Mouse (Mus musculus): ENCODE data around the gene Tmem41b. TPM values are rescaled to one million over a fixed set of nuclear protein-coding genes. Genes with fewer than 3 reads are reported as not detected.

Tmem41b gene
- total and polyA plus RNA-seq, 3 experiments, result 45.9 to 86.9 TPM; not detected in 1

GRCm38 (mm10) chr7:110018117-110018630 is 31.4 kb upstream of the Tmem41b start, which contains the start of gene Ipo7:
Gene Ipo7, plus strand, starts transcription at chr7:110018274.
- Histone ChIP-seq H3K36me3 (ENCODE audit: control insufficient read depth in 1 of 2, insufficient read depth in 2 of 2, low read length in 2 of 2) (peaks cover 24 to 30% of the 10 kb centered on the region in 2 experiments), H3K79me2 (ENCODE audit: control insufficient read depth, insufficient read depth, low read length, poor library complexity) (peaks cover 44% of the 10 kb centered on the region), H3K27me3 (ENCODE audit: control insufficient read depth in 1 of 2, insufficient read depth in 2 of 2, low read length in 2 of 2) (no peaks in the 10 kb centered on the region), H3K9me3 (replicated peaks; ENCODE audit: insufficient read depth, low read length) (no peaks in the 10 kb centered on the region), H3K4me1 (ENCODE audit: control insufficient read depth in 1 of 2, insufficient read depth in 2 of 2, low read length in 2 of 2) (peaks cover 8 to 9% of the 10 kb centered on the region in 2 experiments; a peak in 3 of 4 replicates), H3K4me3 (ENCODE audit: control insufficient read depth in 1 of 2, insufficient read depth in 1 of 2, low read depth in 2 of 2, low read length in 2 of 2) (peak within 1 kb of the TSS; percentile 61 to 96), H3K9ac (ENCODE audit: control insufficient read depth, low read depth, low read length, poor library complexity, severe bottlenecking) (peak within 1 kb of the TSS; percentile 100), H3K27ac (ENCODE audit: control insufficient read depth, low read depth, low read length) (peak within 1 kb of the TSS; percentile 85)
- peak; percentile 95 for DNase-seq (ENCODE audit: low read depth, low spot score)
- TF ChIP-seq ETS1 (IDR thresholded peaks at IDR 0.05; ENCODE audit: low read depth, low read length) (0 out of 2 replicates have a peak, but pooled peaks have one; percentile 9), E2F4 (IDR thresholded peaks at IDR 0.05; ENCODE audit: borderline replicate concordance, low read depth, low read length) (peak; percentile 86; the same call in 1 of the 2 replicates), CHD1 (IDR thresholded peaks at IDR 0.05; ENCODE audit: low read depth, low read length) (no peak), NELFE (IDR thresholded peaks at IDR 0.05; ENCODE audit: low read depth, low read length) (peak; percentile 97), CHD2 (IDR thresholded peaks at IDR 0.05; ENCODE audit: low read length) (no peak), USF2 (IDR thresholded peaks at IDR 0.05; ENCODE audit: borderline replicate concordance in 1 of 2, insufficient read depth in 1 of 2, low read depth in 1 of 2, low read length in 2 of 2) (peak in 1 of 2 experiments; percentile 19; a peak in 1 of 4 replicates), JUND (IDR thresholded peaks at IDR 0.05; ENCODE audit: low read depth, low read length) (no peak), POLR2A (IDR thresholded peaks at IDR 0.05; ENCODE audit: control insufficient read depth in 1 of 2, insufficient read depth in 1 of 2, low read depth in 1 of 2, low read length in 2 of 2, poor library complexity in 1 of 2) (peak; percentile 91 to 98), EP300 (IDR thresholded peaks at IDR 0.05; ENCODE audit: low read depth in 1 of 2, low read length in 2 of 2) (no peak), USF1 (IDR thresholded peaks at IDR 0.05; ENCODE audit: low read depth, low read length) (peak; percentile 92), TCF12 (IDR thresholded peaks at IDR 0.05; ENCODE audit: low read depth, low read length) (peak; percentile 62), POLR2AphosphoS5 (IDR thresholded peaks at IDR 0.05; ENCODE audit: borderline replicate concordance, low read depth, low read length) (peak; percentile 73; the same call in 1 of the 2 replicates), BHLHE40 (IDR thresholded peaks at IDR 0.05; ENCODE audit: borderline replicate concordance, low read depth, low read length) (no peak), ZNF384 (IDR thresholded peaks at IDR 0.05; ENCODE audit: low read depth, low read length) (no peak), KAT2A (conservative IDR thresholded peaks at IDR 0.05; ENCODE audit: low read depth, low read length) (peak; percentile 90), ZC3H11A (IDR thresholded peaks at IDR 0.05; ENCODE audit: low read depth, low read length) (no peak), RAD21 (IDR thresholded peaks at IDR 0.05; ENCODE audit: low read depth, low read length) (no peak), MEF2A (IDR thresholded peaks at IDR 0.05; ENCODE audit: extremely low read depth, insufficient replicate concordance, low read depth, low read length, poor library complexity, severe bottlenecking) (no peak), POLR2AphosphoS2 (IDR thresholded peaks at IDR 0.05; ENCODE audit: low read length) (peak; percentile 87), CTCF (IDR thresholded peaks at IDR 0.05 in 2 of 3, conservative IDR thresholded peaks at IDR 0.05 in 1 of 3; ENCODE audit: control insufficient read depth in 1 of 3, insufficient read depth in 1 of 3, low read depth in 2 of 3, low read length in 3 of 3, poor library complexity in 1 of 3, severe bottlenecking in 1 of 3) (0 out of 6 replicates have a peak, but pooled peaks of 1 of the 3 experiments have one; percentile 5), GATA1 (IDR thresholded peaks at IDR 0.05; ENCODE audit: low read depth, low read length) (no peak), UBTF (IDR thresholded peaks at IDR 0.05; ENCODE audit: borderline replicate concordance, insufficient read depth, low read depth, low read length) (peak; percentile 89; the same call in 1 of the 2 replicates), ZKSCAN1 (IDR thresholded peaks at IDR 0.05; ENCODE audit: low read depth, low read length) (no peak), MAZ (IDR thresholded peaks at IDR 0.05; ENCODE audit: low read depth, low read length) (no peak), TBP (IDR thresholded peaks at IDR 0.05; ENCODE audit: low read depth, low read length) (peak; percentile 91), GABPA (IDR thresholded peaks at IDR 0.05; ENCODE audit: low read depth, low read length) (no peak), TAL1 (IDR thresholded peaks at IDR 0.05; ENCODE audit: low read length) (no peak), MAX (IDR thresholded peaks at IDR 0.05; ENCODE audit: low read length) (peak; percentile 98), MAFK (IDR thresholded peaks at IDR 0.05; ENCODE audit: borderline replicate concordance, low read depth, low read length) (no peak), RCOR1 (IDR thresholded peaks at IDR 0.05; ENCODE audit: low read depth, low read length) (no peak), SIN3A (IDR thresholded peaks at IDR 0.05; ENCODE audit: low read length) (peak; percentile 95), ZMIZ1 (IDR thresholded peaks at IDR 0.05; ENCODE audit: low read depth, low read length) (peak; percentile 70; the same call in 1 of the 2 replicates), MXI1 (IDR thresholded peaks at IDR 0.05; ENCODE audit: low read depth, low read length) (peak; percentile 99), MYB (IDR thresholded peaks at IDR 0.05; ENCODE audit: low read depth, low read length) (no peak), HCFC1 (IDR thresholded peaks at IDR 0.05; ENCODE audit: low read depth, low read length) (peak; percentile 98), ELF1 (IDR thresholded peaks at IDR 0.05; ENCODE audit: low read depth, low read length) (peak; percentile 90), MYC (IDR thresholded peaks at IDR 0.05; ENCODE audit: low read depth, low read length) (peak; percentile 100)

All from MEL (cell line).